In genomic region chr4:134238279-134238651, GRCm38 (mm10) we compare ENCODE assay signal across 9 mouse cellular contexts. TPM values are rescaled to one million over a fixed set of nuclear protein-coding genes. Genes with fewer than 3 reads are reported as not detected.
DNase-seq lines count a peak whose midpoint lies in the region; ATAC-seq lines count a peak whose summit lies in the region.
"Had no signal": no experiment of that assay in that cellular context is flagged by ENCODE, and none has a peak within 500 bp of the region (broad histone marks: within the 10 kb centered on the region; RNA-seq: fewer than 3 reads in every experiment).

Gene Cnksr1, minus strand, starts transcription at chr4:134238399.

- no peak within 1 kb of the TSS for H3K4me2 ChIP-seq in midbrain, embryonic 11.5 days
- H3K4me2 ChIP-seq in lung, embryonic 16.5 days (ENCODE audit: low read depth, low read length): peak within 1 kb of the TSS; percentile 51

- no peak for DNase-seq in midbrain, embryonic 10.5 days (ENCODE audit: low spot score)
- DNase-seq in midbrain, embryonic 11.5 days (ENCODE audit: low spot score, missing footprints): no peak
- peak; percentile 19 for DNase-seq in embryo, embryonic 9.5 days (ENCODE audit: extremely low spot score)
- peak; percentile 61 for DNase-seq in heart, adult 8-10 months (ENCODE audit: low spot score)
- peak; percentile 94 to 96 for DNase-seq in kidney, adult 8-10 months
- DNase-seq in urinary bladder, adult 18-20 months (ENCODE audit: low spot score in 2 of 2): peak; percentile 85 to 88

- H3K9me3 ChIP-seq in midbrain, embryonic 10.5 days (replicated peaks): no peaks in the 10 kb centered on the region
- no peaks in the 10 kb centered on the region for H3K9me3 ChIP-seq in midbrain, embryonic 11.5 days (ENCODE audit: control insufficient read depth, low read length)
- no peaks in the 10 kb centered on the region for H3K9me3 ChIP-seq in lung, embryonic 16.5 days (ENCODE audit: control insufficient read depth, low read length)

- peaks cover 10% of the 10 kb centered on the region for H3K4me1 ChIP-seq in midbrain, embryonic 10.5 days
- no peaks in the 10 kb centered on the region for H3K4me1 ChIP-seq in midbrain, embryonic 11.5 days (ENCODE audit: control insufficient read depth, insufficient read depth, low read length)
- peaks cover 10% of the 10 kb centered on the region; the same call in 1 of the 2 replicates for H3K4me1 ChIP-seq in lung, embryonic 16.5 days (replicated peaks; ENCODE audit: control insufficient read depth, insufficient read depth, low read length)

- 4% methylated on average over 18 of the region's 18 CpGs for WGBS in midbrain, embryonic 10.5 days
- 3% methylated on average over 18 of the region's 18 CpGs for WGBS in midbrain, embryonic 11.5 days
- 1% methylated on average over 18 of the region's 18 CpGs for WGBS in lung, embryonic 16.5 days

- H3K27me3 ChIP-seq in midbrain, embryonic 10.5 days (ENCODE audit: low read depth, poor library complexity, severe bottlenecking): peaks cover 41% of the 10 kb centered on the region
- peaks cover 7% of the 10 kb centered on the region; the same call in 1 of the 2 replicates for H3K27me3 ChIP-seq in midbrain, embryonic 11.5 days (ENCODE audit: control insufficient read depth, insufficient read depth, low read length)
- no peaks in the 10 kb centered on the region; the same call in 1 of the 2 replicates for H3K27me3 ChIP-seq in lung, embryonic 16.5 days (ENCODE audit: control insufficient read depth, insufficient read depth, low read depth, low read length)

- peaks cover 5% of the 10 kb centered on the region; the same call in 1 of the 2 replicates for H3K36me3 ChIP-seq in midbrain, embryonic 10.5 days
- H3K36me3 ChIP-seq in midbrain, embryonic 11.5 days (ENCODE audit: control insufficient read depth, insufficient read depth, low read length): no peaks in the 10 kb centered on the region
- no peaks in the 10 kb centered on the region for H3K36me3 ChIP-seq in lung, embryonic 16.5 days (ENCODE audit: control insufficient read depth, insufficient read depth, low read length)

- H3K9ac ChIP-seq in midbrain, embryonic 11.5 days (ENCODE audit: low read length): no peak within 1 kb of the TSS
- H3K9ac ChIP-seq in lung, embryonic 16.5 days (ENCODE audit: low read length): peak within 1 kb of the TSS; percentile 71

- no peak for ATAC-seq in midbrain, embryonic 11.5 days (ENCODE audit: low FRiP score)
- ATAC-seq in lung, embryonic 16.5 days (ENCODE audit: low read depth): peak; percentile 97
- ATAC-seq in megakaryocyte, adult 5-6 weeks (ENCODE audit: poor library complexity, severe bottlenecking): no peak

- peak within 1 kb of the TSS; percentile 30 for H3K4me3 ChIP-seq in midbrain, embryonic 10.5 days
- H3K4me3 ChIP-seq in midbrain, embryonic 11.5 days (ENCODE audit: low read depth, low read length): no peak within 1 kb of the TSS
- peak within 1 kb of the TSS; percentile 56 for H3K4me3 ChIP-seq in lung, embryonic 16.5 days (ENCODE audit: low read length)

- H3K27ac ChIP-seq in midbrain, embryonic 10.5 days (replicated peaks): no peak within 1 kb of the TSS
- H3K27ac ChIP-seq in midbrain, embryonic 11.5 days (ENCODE audit: low read depth, low read length): no peak within 1 kb of the TSS
- H3K27ac ChIP-seq in lung, embryonic 16.5 days (ENCODE audit: low read length): peak within 1 kb of the TSS; percentile 54

RNA-seq across cellular contexts. Expression of gene Cnksr1, which starts in this region (rescaled TPM):
- polyA plus RNA-seq in midbrain, embryonic 10.5 days (2016; fragmentation: Nextera tagmentation; extraction: Ambion mirVana): 0.22 and 0.35 TPM in 2 replicates
- polyA plus RNA-seq in midbrain, embryonic 11.5 days (2014; fragmentation: Nextera tagmentation; extraction: Ambion mirVana): 0.05 TPM in 1 of 2 replicates, not detected in the other
- total RNA-seq in heart, adult 8-10 months (2022): 1 to 10 TPM; 7.5 to 9.2 (median 8.5) TPM
- polyA plus RNA-seq in lung, embryonic 16.5 days (2015; fragmentation: Nextera tagmentation; extraction: Ambion mirVana): 12.6 and 14.2 TPM in 2 replicates
- total RNA-seq in megakaryocyte, adult 5-6 weeks (2015): 0.11 TPM in 1 of 2 replicates, not detected in the other
- total RNA-seq in megakaryocyte, adult 5-6 weeks (2017): not detected in 2 replicates
- total RNA-seq: MEL had no signal

Comparison
In these comparisons a context has a peak if more than half of its experiments do, and no peak if none do; other contexts are left out.
1. RNA of gene Cnksr1 (total RNA-seq): 7.5 to 9.2 TPM in heart, adult 8-10 months; 0.11 TPM in megakaryocyte, adult 5-6 weeks; every median in the first group is over 4 times any median in the second.
2. RNA of gene Cnksr1 (polyA plus RNA-seq): 12.6 to 14.2 TPM in lung, embryonic 16.5 days; 0.22 to 0.35 TPM in midbrain, embryonic 10.5 days and 0.05 TPM in midbrain, embryonic 11.5 days; every median in the first group is over 10 times any median in the second.
3. DNase-seq: peak in embryo, embryonic 9.5 days (single experiment), heart, adult 8-10 months (single experiment), kidney, adult 8-10 months (2 of 2) and urinary bladder, adult 18-20 months (2 of 2); none in midbrain, embryonic 10.5 days (single experiment) and midbrain, embryonic 11.5 days (single experiment).